Mouse (Mus musculus) ES-Bruce4 (cell line): ENCODE measurements around the gene AC134908.4.

Experiments used
- CTCF ChIP-seq: IDR thresholded peaks from one replicate; pipeline ENCODE4 v1.8.1; 2011; ENCODE audit warnings: low read depth, low read length
- EP300 ChIP-seq: IDR thresholded peaks from 2 replicates; pipeline ENCODE4 v1.6.1; 2011; ENCODE audit warnings: low read depth, low read length; ENCODE audit not compliant: insufficient read depth
- POLR2A ChIP-seq: IDR thresholded peaks from one replicate; pipeline ENCODE4 v1.8.1; 2011; ENCODE audit warnings: low read length; ENCODE audit not compliant: insufficient read depth

GRCm38 (mm10) chr17:25760148-25760547 lies 35.3 kb downstream of the AC134908.4 start:
- TF ChIP-seq CTCF (no peak), POLR2A (no peak), EP300 (no peak)
